Mouse (Mus musculus): ENCODE data around the gene 9430097D07Rik.

DNA sequence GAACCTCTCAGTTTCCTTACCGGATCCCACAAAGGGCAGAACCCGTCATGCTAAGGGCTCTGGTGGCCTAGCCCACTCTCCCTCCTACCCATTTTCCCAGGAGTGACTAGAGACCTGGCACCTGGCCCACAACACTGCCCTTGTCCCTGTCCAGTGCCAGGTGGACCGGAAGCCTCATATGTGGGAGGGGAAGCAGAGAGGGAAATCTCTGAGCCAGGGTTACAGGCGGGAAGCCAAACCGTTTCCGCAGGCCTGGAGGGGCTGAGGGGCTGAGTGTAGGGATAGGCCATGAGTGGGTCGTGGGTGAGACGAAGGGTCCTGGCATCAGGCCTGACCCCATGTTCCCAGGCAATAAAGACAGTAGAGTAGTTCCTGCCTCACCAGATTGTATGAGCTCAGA, 23.0 kb upstream of the 9430097D07Rik start:
- TF ChIP-seq CTCF (IDR thresholded peaks at IDR 0.05; ENCODE audit: extremely low read depth, insufficient read depth, low read length) (no peak), POLR2A (IDR thresholded peaks at IDR 0.05; ENCODE audit: extremely low read depth, insufficient read depth, low read length) (no peak)
